Mouse (Mus musculus): ENCODE data around the gene Fip1l1. TPM values are rescaled to one million over a fixed set of nuclear protein-coding genes. Genes with fewer than 3 reads are reported as not detected.
A peak's percentile ranks its signal among the peaks of the same experiment; 100 is the strongest.

Gene Fip1l1
- polyA plus RNA-seq, 1 experiment from 2014 or later, result 113 TPM

GRCm38 (mm10) chr5:74640504-74640903, 105.3 kb downstream of the Fip1l1 start:
- Histone ChIP-seq H3K4me2 (ENCODE audit: low read depth, severe bottlenecking) (no peak overlapping the region), H3K9me3 (ENCODE audit: control insufficient read depth, low read length) (no peaks in the 10 kb centered on the region), H3K27me3 (ENCODE audit: control insufficient read depth, insufficient read depth, low read length) (no peaks in the 10 kb centered on the region), H3K9ac (ENCODE audit: low read length) (no peak overlapping the region), H3K4me3 (ENCODE audit: low read depth, low read length) (no peak overlapping the region), H3K4me1 (ENCODE audit: control insufficient read depth, insufficient read depth, low read length) (no peaks in the 10 kb centered on the region), H3K36me3 (ENCODE audit: control insufficient read depth, insufficient read depth, low read length) (no peaks in the 10 kb centered on the region), H3K27ac (replicated peaks; ENCODE audit: low read depth, low read length) (no peak overlapping the region)
- ATAC-seq (ENCODE audit: insufficient number of reproducible peaks, low FRiP score, low TSS enrichment, low read depth), result no peak
- no peak for DNase-seq (ENCODE audit: low spot score)
- WGBS, result 90% methylated on average over 4 of the region's 4 CpGs

- Histone ChIP-seq H3K4me1 (ENCODE audit: control insufficient read depth, insufficient read depth, low read length) (no peaks in the 10 kb centered on the region), H3K36me3 (ENCODE audit: control insufficient read depth, insufficient read depth, low read length) (no peaks in the 10 kb centered on the region), H3K27me3 (ENCODE audit: control insufficient read depth, insufficient read depth, low read length) (no peaks in the 10 kb centered on the region), H3K27ac (replicated peaks; ENCODE audit: low read depth, low read length) (no peak overlapping the region), H3K4me2 (ENCODE audit: low read depth, severe bottlenecking) (no peak overlapping the region), H3K4me3 (ENCODE audit: low read depth, low read length) (no peak overlapping the region), H3K9ac (ENCODE audit: low read length) (no peak overlapping the region), H3K9me3 (ENCODE audit: control insufficient read depth, low read length) (no peaks in the 10 kb centered on the region)
- WGBS, result 46% methylated on average over 6 of the region's 6 CpGs
- no peak for DNase-seq (ENCODE audit: low spot score)
- no peak for ATAC-seq (ENCODE audit: insufficient number of reproducible peaks, low FRiP score, low TSS enrichment, low read depth)
These were observed 105.8 kb downstream of the Fip1l1 start for GRCm38 (mm10) chr5:74641000-74641399.

DNA sequence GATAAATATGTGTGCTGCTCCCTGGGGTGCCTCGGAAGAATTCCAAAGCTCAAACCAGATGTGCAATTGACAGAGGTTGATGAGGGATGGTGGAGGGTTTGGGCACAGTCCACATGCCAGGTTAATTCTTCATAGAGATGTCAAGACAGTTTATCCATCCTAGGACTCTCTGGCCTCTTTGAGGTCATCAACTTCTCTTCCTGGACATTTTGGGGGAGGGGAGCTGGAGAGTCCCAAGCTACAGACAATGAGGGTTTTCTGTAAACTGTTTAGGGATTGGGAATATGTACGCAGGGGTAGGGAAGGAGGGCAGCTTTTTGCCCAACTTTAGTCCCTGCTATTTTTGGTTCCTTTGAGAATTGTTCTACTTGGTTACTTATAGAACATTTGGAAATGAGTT, 107.0 kb downstream of the Fip1l1 start:
- H3K36me3 ChIP-seq (ENCODE audit: control insufficient read depth, insufficient read depth, low read length), result no peaks in the 10 kb centered on the region
- DNase-seq (ENCODE audit: low spot score) (no peak), ATAC-seq (ENCODE audit: insufficient number of reproducible peaks, low FRiP score, low TSS enrichment, low read depth) (no peak)
- WGBS, result 69% methylated on average over 2 of the region's 2 CpGs
- no peak overlapping the region for H3K9ac ChIP-seq (ENCODE audit: low read length)
- no peaks in the 10 kb centered on the region for H3K27me3 ChIP-seq (ENCODE audit: control insufficient read depth, insufficient read depth, low read length)
- H3K4me1 ChIP-seq (ENCODE audit: control insufficient read depth, insufficient read depth, low read length), result no peaks in the 10 kb centered on the region
- H3K4me2 ChIP-seq (ENCODE audit: low read depth, severe bottlenecking), result no peak overlapping the region
- no peaks in the 10 kb centered on the region for H3K9me3 ChIP-seq (ENCODE audit: control insufficient read depth, low read length)
- H3K4me3 ChIP-seq (ENCODE audit: low read depth, low read length), result no peak overlapping the region
- H3K27ac ChIP-seq (replicated peaks; ENCODE audit: low read depth, low read length), result no peak overlapping the region

- 31% methylated on average over 5 of the region's 6 CpGs for WGBS
- DNase-seq (ENCODE audit: low spot score), result peak; percentile 26
These were observed 112.3 kb downstream of the Fip1l1 start for GRCm38 (mm10) chr5:74647584-74647984.

GRCm38 (mm10) chr5:74648216-74648615, 113.0 kb downstream of the Fip1l1 start:
- Histone ChIP-seq H3K36me3 (ENCODE audit: control insufficient read depth, insufficient read depth, low read length) (no peaks in the 10 kb centered on the region), H3K4me3 (ENCODE audit: low read depth, low read length) (no peak overlapping the region), H3K4me2 (ENCODE audit: low read depth, severe bottlenecking) (no peak overlapping the region), H3K27ac (replicated peaks; ENCODE audit: low read depth, low read length) (no peak overlapping the region), H3K9me3 (ENCODE audit: control insufficient read depth, low read length) (no peaks in the 10 kb centered on the region), H3K4me1 (ENCODE audit: control insufficient read depth, insufficient read depth, low read length) (peaks cover 4% of the 10 kb centered on the region), H3K9ac (ENCODE audit: low read length) (no peak overlapping the region), H3K27me3 (ENCODE audit: control insufficient read depth, insufficient read depth, low read length) (no peaks in the 10 kb centered on the region)
- no peak for DNase-seq (ENCODE audit: low spot score)
- no peak for ATAC-seq (ENCODE audit: insufficient number of reproducible peaks, low FRiP score, low TSS enrichment, low read depth)
- WGBS, result 79% methylated on average over 9 of the region's 9 CpGs

More at GRCm38 (mm10) chr5:74647584-74647984, 112.3 kb downstream of the Fip1l1 start:
- no peaks in the 10 kb centered on the region for H3K36me3 ChIP-seq (ENCODE audit: control insufficient read depth, insufficient read depth, low read length)
- no peaks in the 10 kb centered on the region for H3K9me3 ChIP-seq (ENCODE audit: control insufficient read depth, low read length)
- H3K4me2 ChIP-seq (ENCODE audit: low read depth, severe bottlenecking), result no peak overlapping the region
- peaks cover 4% of the 10 kb centered on the region for H3K4me1 ChIP-seq (ENCODE audit: control insufficient read depth, insufficient read depth, low read length)
- no peak for ATAC-seq (ENCODE audit: insufficient number of reproducible peaks, low FRiP score, low TSS enrichment, low read depth)
- H3K27ac ChIP-seq (replicated peaks; ENCODE audit: low read depth, low read length), result no peak overlapping the region
- H3K27me3 ChIP-seq (ENCODE audit: control insufficient read depth, insufficient read depth, low read length), result no peaks in the 10 kb centered on the region
- H3K9ac ChIP-seq (ENCODE audit: low read length), result no peak overlapping the region
- H3K4me3 ChIP-seq (ENCODE audit: low read depth, low read length), result no peak overlapping the region

Other genes starting within 250 kb of the Fip1l1 start
- 15.9 and 16.6 TPM in 2 replicates for gene Scfd2, start 3.7 kb upstream of the Fip1l1 start, polyA plus RNA-seq (2014; fragmentation: Nextera tagmentation; extraction: Ambion mirVana)
- 1.6 and 2.0 TPM in 2 replicates for gene Lnx1, start 167.5 kb downstream of the Fip1l1 start, polyA plus RNA-seq (2014; fragmentation: Nextera tagmentation; extraction: Ambion mirVana)

All from limb, embryonic 11.5 days (tissue).